Mouse (Mus musculus): ENCODE data around the gene Sstr2. TPM values are rescaled to one million over a fixed set of nuclear protein-coding genes. Genes with fewer than 3 reads are reported as not detected.

The Sstr2 gene
- total RNA-seq, 2 experiments from 2014 or later: not detected

DNA sequence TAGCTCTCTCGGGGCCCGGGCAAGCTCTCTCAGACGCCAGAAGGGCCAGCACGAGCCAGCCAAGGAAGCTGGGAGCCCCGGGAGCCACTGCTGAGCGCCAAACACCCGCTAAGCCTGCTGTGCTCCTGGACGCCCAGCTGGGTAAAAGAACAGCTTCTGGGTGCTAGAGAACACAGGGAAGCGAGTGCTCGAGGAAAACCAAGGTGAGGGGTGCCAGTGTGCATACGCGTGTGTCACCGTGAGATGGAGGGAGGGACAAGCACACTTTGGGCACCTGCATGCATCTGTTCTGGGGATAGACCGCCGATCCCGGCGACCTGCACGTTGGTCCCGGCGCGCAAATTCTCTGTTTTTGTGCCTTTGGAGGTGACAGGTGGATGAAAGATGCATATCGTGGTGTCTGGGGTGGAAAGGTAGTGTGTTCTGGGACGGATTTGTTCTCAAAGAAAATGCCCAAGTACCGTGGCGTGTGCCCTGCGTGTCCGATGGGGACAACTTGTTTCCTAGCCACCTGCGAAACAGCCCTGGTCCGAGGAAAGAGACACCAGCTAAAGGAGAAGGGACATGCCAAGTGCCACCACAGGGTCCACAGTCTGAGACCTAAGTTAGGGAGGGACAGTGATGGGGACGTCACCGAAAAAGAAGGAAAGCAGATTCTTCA lies 408 bp downstream of the Sstr2 start:
- DNase-seq: no peak

DNA sequence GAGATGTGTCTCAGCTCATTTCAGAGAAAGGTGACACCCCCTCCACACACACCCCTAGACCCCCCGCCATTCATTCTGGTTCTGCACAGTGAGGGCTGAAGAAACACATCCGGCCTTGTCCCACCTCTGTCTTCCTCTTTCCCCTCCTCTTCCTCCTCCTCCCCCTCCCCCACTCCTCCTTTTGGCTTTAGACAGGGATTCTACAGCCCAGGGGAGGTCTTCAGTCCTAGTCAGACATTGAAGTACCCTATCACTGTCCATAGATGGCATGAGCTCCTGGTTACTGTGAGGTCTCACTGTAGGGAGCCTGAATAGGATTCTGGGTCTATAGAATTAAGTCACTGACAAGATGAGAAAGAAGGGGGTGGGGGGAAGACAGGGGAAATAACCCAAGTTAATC lies 1.9 kb downstream of the Sstr2 start:
- no peak for DNase-seq

DNA sequence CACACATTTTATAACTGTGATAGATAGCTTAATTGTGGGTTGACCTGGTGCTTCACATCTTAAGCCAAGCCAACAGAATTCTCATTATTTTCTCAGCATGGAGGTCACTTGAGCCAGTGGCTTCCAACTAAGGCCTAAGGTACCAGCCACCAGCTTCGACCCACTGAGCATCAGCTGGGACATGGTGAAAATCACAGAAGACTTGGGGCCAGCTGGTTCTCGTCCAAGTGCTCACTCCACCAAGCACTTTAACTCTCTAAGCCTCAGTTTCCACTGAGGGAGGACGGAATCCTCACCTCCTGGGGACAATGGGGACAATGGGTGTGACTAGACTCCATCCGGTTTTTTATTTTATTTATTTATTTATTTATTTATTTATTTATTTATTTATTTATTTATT lies 2.9 kb downstream of the Sstr2 start:
- DNase-seq: no peak

DNA sequence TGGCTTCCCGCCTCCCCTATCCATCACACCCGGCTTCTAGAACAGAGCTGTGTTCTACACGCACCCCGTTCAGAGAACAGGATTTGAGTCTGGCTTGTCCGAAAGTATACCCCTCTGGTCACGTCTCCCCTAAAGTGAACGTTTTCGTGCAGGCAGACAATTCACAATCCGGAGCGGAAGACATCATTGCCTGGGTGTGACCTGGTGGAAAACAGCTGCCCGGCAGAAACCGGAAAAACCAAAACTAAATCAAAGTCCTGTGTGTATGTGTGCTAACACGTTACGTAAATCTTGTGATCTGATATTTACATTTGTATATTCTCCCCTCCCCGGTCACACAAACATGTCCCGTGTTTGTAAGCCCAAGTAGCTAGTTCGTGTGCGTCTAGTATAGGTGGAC lies 6.3 kb downstream of the Sstr2 start:
- no peak for DNase-seq

- no peak for DNase-seq
Observed at GRCm38 (mm10) chr11:113627785-113628184, 8.6 kb downstream of the Sstr2 start.

- no peak for DNase-seq
Observed at GRCm38 (mm10) chr11:113630642-113631041, 11.5 kb downstream of the Sstr2 start.

DNA sequence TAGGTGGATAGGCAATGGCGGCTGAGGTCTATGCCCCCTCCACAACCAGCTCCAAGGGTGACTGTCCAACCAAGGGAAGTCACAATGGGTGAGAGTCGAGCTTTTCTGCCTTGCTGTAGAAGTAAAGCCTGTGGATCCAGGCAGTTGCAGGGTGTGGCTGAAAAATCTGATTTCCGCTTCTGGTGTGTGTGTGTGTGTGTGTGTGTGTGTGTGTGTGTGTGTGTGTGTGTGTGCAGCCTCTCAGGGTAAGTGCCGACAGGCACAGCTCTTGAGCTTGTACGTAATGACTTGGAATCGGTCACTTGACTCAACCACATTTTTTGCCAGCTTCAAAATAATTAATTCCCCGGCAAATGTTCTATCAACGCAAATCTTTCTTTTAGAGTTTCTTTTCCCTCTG lies 12.2 kb downstream of the Sstr2 start:
- DNase-seq: no peak

DNA sequence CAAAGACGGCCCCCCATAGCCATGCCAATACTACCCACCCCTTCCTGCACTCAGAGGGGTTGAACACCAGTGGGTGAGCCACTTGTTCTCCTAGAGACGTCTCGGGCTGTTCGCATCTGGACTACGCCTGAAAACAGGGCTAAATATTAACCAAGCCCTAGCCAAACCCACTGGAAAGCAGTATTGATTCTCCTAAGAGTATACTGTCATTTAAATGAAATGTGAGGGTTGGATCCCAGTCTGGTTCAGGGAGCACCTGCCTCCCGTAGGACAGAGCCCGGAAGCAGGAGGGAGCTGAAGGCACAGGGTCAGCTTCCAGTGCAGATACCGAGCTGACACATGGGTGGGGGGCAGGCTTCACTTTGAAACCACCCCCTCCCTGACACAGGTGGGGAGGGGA lies 12.7 kb downstream of the Sstr2 start:
- no peak for DNase-seq

GRCm38 (mm10) chr11:113632303-113632702 lies 13.2 kb downstream of the Sstr2 start:
- no peak for DNase-seq

GRCm38 (mm10) chr11:113633398-113633797 lies 14.3 kb downstream of the Sstr2 start:
- no peak for DNase-seq

GRCm38 (mm10) chr11:113634699-113635121 lies 15.6 kb downstream of the Sstr2 start:
- DNase-seq: no peak

GRCm38 (mm10) chr11:113638680-113639079 lies 19.5 kb downstream of the Sstr2 start:
- no peak for DNase-seq

GRCm38 (mm10) chr11:113645181-113645580 lies 26.0 kb downstream of the Sstr2 start:
- DNase-seq: no peak

GRCm38 (mm10) chr11:113648152-113648551 lies 29.0 kb downstream of the Sstr2 start:
- DNase-seq: peak; percentile 88

- DNase-seq: no peak
Observed at GRCm38 (mm10) chr11:113648690-113649352, 29.7 kb downstream of the Sstr2 start, which contains the start of gene Cog1. Cog1 (plus strand) TSS chr11:113649169.

DNA sequence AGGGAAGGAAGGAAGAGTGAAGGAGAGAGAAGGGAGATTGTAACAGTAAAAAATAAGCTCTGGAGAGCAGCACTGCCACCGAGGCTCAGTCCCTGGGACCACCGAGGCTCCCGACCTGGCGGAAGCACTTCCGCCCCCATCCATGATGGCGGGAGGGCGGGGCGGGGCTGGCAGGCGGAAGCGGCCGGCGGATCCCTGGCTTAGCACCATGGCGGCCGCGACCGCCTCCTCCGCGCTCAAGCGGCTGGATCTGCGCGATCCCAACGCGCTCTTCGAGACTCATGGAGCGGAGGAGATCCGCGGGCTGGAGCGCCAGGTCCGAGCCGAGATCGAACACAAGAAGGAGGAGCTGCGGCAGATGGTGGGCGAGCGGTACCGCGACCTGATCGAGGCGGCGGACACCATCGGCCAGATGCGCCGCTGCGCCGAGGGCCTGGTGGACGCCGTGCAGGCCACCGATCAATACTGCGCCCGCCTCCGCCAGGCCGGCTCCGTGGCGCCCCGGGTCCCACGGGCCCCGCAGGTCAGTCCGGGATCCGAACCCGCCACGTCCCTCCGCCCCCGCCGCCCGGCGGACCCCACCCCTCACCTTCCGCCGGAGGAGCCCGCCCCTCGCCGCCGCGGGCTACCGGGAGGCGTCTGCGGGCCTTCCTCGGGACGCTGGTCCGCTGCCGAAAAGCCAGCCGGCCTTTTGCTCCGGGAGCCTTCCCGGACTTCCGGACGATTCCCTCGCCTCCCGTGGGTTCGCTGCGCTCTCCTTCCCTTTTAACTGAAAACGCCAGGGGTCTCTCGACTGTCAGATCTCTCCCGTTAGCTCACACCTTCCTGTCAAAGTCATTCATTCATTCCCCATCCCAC lies 30.4 kb downstream of the Sstr2 start, which contains the start of gene Slc39a11:
TSS of gene Slc39a11 (minus strand) at position 727 of the 858 bp plus-strand sequence.
- peak; percentile 76 for DNase-seq

DNA sequence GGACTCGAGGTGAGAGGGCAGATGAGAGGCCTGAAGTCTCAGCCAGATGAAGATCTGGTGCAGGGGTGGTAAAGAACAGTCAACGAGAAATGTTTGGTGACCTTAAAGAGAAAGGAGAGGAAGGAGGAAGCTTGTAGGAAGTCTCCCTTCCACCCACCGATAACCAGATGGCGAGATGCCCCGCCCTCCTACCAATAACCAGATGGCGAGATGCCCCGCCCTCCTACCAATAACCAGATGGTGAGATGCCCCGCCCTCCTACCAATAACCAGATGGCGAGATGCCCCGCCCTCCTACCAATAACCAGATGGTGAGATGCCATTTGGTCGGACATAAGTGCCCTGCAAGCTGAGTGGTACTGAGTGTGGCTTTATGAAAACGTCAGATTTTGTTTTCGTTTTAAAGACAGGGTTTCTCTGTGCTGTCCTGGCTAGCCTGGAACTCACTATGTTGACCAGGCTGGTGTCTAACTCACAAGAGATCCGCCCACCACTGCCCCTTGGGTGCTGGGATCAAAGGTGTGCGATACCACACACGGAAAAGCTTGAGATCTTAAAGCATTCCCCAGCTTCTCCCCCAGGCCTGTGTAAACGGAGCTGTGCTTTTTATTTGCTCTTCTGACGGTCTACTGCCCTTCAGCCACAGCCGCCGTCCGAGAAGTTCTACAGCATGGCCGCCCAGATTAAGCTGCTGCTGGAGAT lies 32.2 kb downstream of the Sstr2 start:
- DNase-seq: no peak

GRCm38 (mm10) chr11:113651907-113652273 lies 32.7 kb downstream of the Sstr2 start:
- peak; percentile 60 for DNase-seq

- DNase-seq: no peak
Observed at GRCm38 (mm10) chr11:113652516-113652915, 33.4 kb downstream of the Sstr2 start.

- DNase-seq: no peak
Observed at GRCm38 (mm10) chr11:113654105-113654504, 35.0 kb downstream of the Sstr2 start.

DNA sequence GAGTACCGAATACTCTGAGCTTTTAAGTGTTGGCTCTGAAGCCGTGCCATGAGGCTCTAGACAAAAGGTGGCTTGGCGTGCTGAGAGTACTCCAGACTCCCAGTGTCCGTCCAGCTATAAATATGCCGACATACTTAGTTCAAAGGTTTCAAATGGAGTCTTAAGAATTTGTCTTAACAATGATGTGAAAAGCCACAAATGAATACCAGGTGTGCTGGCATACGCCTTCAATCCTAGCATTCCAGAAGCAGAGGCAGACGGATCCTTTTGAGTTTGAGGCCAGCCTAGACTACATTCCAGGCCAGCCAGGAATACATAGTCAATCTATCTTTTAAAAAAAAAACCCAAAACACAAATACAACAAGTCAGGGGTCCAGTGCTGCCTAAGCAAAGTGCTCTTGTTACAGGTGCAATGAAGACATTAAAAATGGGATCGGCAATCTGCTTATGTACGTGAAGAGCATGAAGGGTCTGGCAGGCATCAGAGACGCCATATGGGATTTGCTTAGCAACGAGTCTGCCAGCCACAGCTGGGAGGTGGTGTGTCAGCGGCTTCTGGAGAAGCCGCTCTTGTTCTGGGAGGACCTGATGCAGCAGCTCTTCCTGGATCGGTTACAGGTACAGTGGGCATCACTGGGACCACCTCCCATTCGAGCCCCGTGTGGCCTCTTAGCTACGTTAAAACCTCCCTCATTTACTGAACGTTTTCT lies 35.6 kb downstream of the Sstr2 start:
- DNase-seq: no peak

DNA sequence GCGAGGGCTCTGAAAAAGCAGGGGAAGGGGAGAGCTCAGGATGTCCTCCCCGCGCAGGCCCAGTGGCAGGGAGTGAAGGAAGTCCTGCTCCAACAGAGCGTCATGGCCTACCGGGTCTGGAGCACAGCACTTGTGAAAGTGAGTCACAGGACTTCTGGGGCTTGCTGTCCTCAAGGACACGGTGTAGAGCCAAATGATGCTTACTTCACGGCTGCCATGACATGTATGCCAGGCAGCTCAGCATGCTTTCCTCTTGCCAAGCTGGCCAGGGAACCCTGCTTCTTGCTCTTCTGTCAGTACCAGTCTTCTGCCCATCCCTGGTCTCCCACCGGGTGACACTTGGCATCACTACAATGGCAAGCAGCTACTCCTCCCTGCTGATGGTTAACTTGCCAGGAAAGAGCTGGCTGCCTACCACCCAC lies 37.4 kb downstream of the Sstr2 start:
- DNase-seq: no peak
